Mouse (Mus musculus) kidney, adult 18-20 months (tissue): Measurements from ENCODE around the gene Tnfsf9.

Experiments used
- DNase-seq: peaks from one replicate; pipeline ENCODE4 v3.0.0; 2021

The Tnfsf9 gene

GRCm38 (mm10) chr17:57135635-57136034 is 30.5 kb downstream of the Tnfsf9 start:
- DNase-seq = no peak

GRCm38 (mm10) chr17:57138676-57139075 is 33.6 kb downstream of the Tnfsf9 start:
- no peak for DNase-seq

DNA sequence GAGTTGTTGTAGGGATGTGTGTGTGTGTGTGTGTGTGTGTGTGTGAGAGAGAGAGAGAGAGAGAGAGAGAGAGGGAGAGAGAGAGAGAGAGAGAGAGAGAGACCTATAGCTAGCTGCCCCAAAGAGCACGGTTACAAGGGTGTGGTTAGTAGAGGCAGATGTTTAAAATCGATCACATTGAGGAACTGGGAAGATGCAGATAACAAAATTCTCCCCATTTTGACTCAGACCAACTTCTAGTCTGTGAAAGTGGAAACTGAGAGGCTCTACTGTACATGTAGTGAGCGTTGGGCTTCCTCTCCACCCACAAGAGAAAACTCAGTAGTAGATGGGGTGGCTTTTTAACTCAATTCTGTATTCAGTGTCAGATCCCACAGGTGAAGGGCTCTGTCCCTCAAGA is 34.6 kb downstream of the Tnfsf9 start:
- DNase-seq = no peak

- no peak for DNase-seq
These were observed 38.6 kb downstream of the Tnfsf9 start for GRCm38 (mm10) chr17:57143704-57144103.

DNA sequence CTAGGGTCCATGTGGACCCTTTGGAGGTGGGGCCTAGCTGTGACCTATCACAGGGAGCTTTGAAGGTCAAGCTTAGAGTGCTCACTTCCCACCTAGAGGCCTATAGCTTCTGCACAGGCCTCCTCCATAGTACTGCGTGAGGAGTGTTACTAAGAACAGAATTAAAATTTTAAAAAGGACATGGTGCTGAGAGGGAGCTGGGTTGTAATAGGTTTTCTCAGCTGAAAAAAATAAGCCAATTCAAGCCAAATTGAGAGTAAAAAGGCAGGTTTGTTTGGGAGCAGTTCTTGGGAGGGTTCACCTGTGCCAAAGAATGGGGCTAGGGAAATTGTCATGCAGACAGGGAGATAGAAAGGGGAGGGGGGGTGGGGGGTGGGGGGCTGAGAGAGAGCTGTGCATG is 40.0 kb downstream of the Tnfsf9 start:
- no peak for DNase-seq

GRCm38 (mm10) chr17:57148343-57148742 is 43.2 kb downstream of the Tnfsf9 start:
- no peak for DNase-seq

DNA sequence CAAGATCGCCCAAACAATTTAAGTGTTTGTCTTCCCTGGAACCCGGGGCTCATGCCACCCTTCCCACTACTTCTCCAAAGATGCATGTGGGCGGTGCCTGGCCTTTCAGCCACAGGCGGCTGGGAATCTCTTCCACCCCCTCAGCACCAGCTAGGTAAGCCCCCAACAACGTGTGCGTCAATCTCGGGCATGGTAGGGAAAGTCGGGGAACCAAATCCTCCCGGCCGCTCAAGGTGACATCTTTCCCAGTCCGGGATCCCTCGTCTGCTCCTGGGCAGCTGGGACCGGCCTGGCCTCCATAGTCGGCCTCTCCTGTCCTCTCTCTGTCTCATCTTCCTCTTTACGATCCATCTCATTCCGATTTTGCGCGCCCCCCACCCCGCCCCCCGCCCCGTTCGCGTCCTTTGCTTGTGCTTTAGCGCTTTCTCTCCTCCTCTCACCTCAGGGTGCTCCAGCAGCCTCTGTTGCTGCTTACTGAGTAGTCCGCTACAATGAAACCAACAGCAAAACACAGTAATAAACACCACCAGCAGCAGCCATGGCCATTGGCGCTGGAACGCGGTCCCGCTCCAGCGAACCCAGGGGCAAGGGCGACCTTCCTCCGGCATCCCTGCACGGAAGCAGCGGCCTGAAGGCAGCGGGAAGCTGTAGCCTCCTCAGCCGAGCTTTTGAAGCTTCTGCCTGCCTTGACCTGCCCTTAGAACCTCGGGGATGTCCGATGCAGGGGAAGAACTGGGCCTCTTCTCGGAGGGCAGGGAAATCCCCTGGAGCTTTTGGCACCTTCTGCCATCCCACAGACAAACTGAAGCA is 44.1 kb downstream of the Tnfsf9 start, which contains the start of gene Cd70:
TSS of gene Cd70 (minus strand) at position 784 of the 810 bp plus-strand sequence.
- DNase-seq = no peak

DNA sequence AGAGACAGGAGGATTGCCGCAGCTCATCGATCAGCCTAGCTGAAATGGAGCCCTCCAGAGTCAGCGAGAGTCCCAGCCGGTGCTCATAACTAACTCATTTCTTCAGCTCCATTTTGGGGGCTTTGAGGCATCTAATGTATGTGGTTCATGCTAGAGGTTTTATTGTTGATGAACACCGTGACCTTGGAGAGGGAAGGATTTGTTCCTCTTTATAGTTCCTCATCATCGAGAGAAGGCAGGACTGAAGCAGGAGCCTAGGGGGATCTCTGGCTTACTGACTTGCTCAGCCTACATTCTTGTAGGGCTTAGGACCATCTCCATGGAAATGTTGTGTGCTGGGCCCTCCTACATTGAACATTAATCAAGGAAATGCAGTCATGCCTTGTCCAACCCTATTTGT is 47.9 kb downstream of the Tnfsf9 start:
- DNase-seq = no peak

DNA sequence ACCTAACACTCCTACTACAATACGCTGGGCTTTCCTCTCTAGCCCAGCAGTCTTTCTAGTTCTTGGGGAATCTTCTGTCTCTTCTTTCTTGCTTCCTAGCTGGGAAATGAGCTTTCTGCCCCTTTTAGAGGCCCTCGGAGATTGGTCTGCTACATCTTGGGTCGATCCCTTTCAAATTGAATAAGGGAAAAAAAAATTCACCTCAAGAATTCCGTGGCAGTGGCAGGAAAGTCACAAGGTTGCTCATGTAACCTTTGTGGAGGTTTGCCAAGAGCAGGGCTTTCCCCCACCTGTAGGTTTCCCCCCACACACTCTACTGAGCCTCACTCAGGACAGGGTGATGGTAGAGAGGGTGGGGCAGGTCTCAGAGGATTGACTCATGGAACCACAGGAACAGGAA is 48.7 kb downstream of the Tnfsf9 start:
- no peak for DNase-seq
